Mouse (Mus musculus) lung, postnatal 0 days (tissue): Measurements from ENCODE around the gene Phb. TPM values are rescaled to one million over a fixed set of nuclear protein-coding genes. Genes with fewer than 3 reads are reported as not detected.

Source experiments
- ATAC-seq: fragments of 200-750 bp; cut with Nextera tagmentation; 2 replicates; pipeline ENCODE4 v1.8.0; 2017; ENCODE audit warnings: moderate library complexity
- DNase-seq: peaks from one replicate; pipeline ENCODE4 v3.0.0-alpha.2; 2016; ENCODE audit warnings: low spot score
- H3K27ac ChIP-seq: fragments of 300-500 bp; sonication (generic); 2 replicates; pipeline ENCODE4 v1.5.1; 2014; ENCODE audit warnings: antibody characterized with exemption, mild to moderate bottlenecking, low read length, mixed read lengths
- H3K27me3 ChIP-seq: fragments of 300-500 bp; sonication (generic); replicated peaks from 2 replicates; pipeline ENCODE4 v1.6.1; 2014; ENCODE audit warnings: low read length, mixed read lengths; ENCODE audit not compliant: insufficient read depth
- H3K36me3 ChIP-seq: fragments of 300-500 bp; sonication (generic); 2 replicates; pipeline ENCODE4 v1.6.1; 2014; ENCODE audit warnings: low read length, mixed read lengths; ENCODE audit not compliant: insufficient read depth
- H3K4me1 ChIP-seq: fragments of 300-500 bp; sonication (generic); 2 replicates; pipeline ENCODE4 v1.6.1; 2014; ENCODE audit warnings: antibody characterized with exemption, low read depth, low read length, mixed read lengths; ENCODE audit not compliant: insufficient read depth
- H3K4me2 ChIP-seq: fragments of 300-500 bp; sonication (generic); replicated peaks from 2 replicates; pipeline ENCODE4 v1.6.1; 2014; ENCODE audit warnings: low read depth, mild to moderate bottlenecking, low read length, moderate library complexity, mixed read lengths
- H3K4me3 ChIP-seq: fragments of 300-500 bp; sonication (generic); 2 replicates; pipeline ENCODE4 v1.5.1; 2014; ENCODE audit warnings: low read depth, low read length
- H3K9ac ChIP-seq: fragments of 300-500 bp; sonication (generic); replicated peaks from 2 replicates; pipeline ENCODE4 v1.6.1; 2014; ENCODE audit warnings: low read depth, mild to moderate bottlenecking
- H3K9me3 ChIP-seq: fragments of 300-500 bp; sonication (generic); 2 replicates; pipeline ENCODE4 v1.6.1; 2016; ENCODE audit warnings: low read length, mixed read lengths
- CTCF ChIP-seq: IDR thresholded peaks from 2 replicates; pipeline ENCODE4 v1.5.1; 2016; ENCODE audit warnings: antibody characterized with exemption, mild to moderate bottlenecking
- EP300 ChIP-seq: IDR thresholded peaks from 2 replicates; pipeline ENCODE4 v1.6.1; 2016; ENCODE audit warnings: antibody characterized with exemption, mild to moderate bottlenecking, control low read depth
- WGBS: fragments of 180-500 bp; shearing (Covaris S2); extraction: QIAGEN DNeasy Blood & Tissue Kit; methylation state at CpG from one replicate; pipeline ENCODE4 v1.1.7; 2014; 5-methylcytosine and 5-hydroxymethylcytosine counted together
- polyA plus RNA-seq: library from polyadenylated mRNA; unstranded; fragments of >200 nt; fragmentation: Nextera tagmentation; extraction: Ambion mirVana; gene quantifications from 2 replicates; pipeline ENCODE4 v1.2.1, GENCODE M21; 2015

Gene Phb
- polyA plus RNA-seq, 1 experiment from 2014 or later, result 94.7 TPM

DNA sequence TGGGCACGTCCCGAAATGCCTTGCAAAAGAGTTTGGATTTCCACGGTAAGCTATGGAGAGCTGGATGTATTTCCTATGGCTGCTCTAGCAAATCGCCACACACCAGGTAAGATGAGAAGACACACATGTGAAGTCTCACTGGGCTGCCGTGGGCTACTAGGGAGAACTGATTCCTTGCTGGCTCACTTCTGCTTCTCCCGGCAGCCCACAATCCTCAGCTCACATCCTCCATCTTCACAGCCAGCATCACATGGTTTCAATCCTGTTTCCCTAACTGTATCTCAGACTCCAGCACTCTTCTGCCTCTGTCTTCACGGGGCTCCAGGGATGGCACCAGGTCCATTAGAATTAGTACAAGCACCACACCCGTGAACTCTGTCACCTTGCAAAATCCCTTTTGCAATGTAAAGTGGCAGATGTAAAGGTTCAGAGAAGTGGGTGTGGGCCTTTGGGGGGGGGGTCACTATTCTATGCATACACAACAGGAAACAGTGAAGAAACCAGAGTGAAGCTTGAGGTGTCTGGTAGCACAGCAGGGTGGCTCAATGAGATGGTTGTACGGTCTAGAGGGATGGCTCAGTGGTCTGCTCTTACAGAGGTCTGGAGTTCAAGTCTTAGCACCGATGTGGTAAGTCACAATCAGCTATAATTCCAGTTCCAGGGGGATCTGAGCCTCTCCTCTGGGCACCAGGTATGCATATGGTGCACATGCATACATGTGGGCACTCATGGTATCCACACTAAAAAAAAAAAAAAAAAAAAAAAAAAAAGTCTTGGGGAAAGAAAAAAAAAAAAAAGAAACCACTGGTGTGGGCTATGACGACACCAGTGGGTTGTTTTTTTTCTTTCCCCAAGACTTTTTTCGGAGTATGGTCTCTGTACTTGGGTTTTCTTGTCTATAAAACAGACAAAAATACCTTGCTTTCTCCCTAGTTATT lies 37.5 kb downstream of the Phb start:
- ATAC-seq, result no peak
- 86% methylated on average over 12 of the region's 12 CpGs for WGBS
- H3K4me2 ChIP-seq, result no peak overlapping the region

DNA sequence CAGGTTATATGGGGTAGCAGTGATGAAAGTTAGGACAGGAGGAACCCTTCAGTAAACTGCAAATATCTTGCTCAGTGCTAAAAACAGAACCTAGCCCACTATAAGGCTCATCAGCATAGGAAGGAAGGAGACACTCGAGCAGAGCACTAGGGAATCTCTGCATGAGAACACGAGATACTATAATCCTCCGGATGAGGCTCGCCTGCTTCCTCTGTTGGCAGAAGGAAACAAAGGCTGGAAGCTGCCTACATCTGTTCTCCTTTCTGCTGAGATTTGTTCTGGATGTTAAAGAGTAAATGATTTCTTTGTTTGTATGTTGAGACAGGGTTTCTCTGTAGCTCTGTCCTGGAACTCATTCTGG lies 38.2 kb downstream of the Phb start:
- H3K9ac ChIP-seq, result no peak overlapping the region
- 65% methylated on average over 4 of the region's 4 CpGs for WGBS
- no peaks in the 10 kb centered on the region for H3K9me3 ChIP-seq
- no peak for ATAC-seq
- H3K27ac ChIP-seq, result no peak overlapping the region
- H3K4me1 ChIP-seq, result no peaks in the 10 kb centered on the region
- no peak overlapping the region for H3K4me2 ChIP-seq
- no peak overlapping the region for H3K4me3 ChIP-seq
- no peaks in the 10 kb centered on the region for H3K36me3 ChIP-seq
- no peaks in the 10 kb centered on the region for H3K27me3 ChIP-seq
- DNase-seq, result no peak
- TF ChIP-seq CTCF (no peak), EP300 (no peak)

More for the DNA sequence above, 37.5 kb downstream of the Phb start:
- Histone ChIP-seq H3K4me1 (no peaks in the 10 kb centered on the region), H3K27me3 (no peaks in the 10 kb centered on the region), H3K9me3 (no peaks in the 10 kb centered on the region), H3K36me3 (no peaks in the 10 kb centered on the region), H3K27ac (no peak overlapping the region), H3K9ac (no peak overlapping the region), H3K4me3 (no peak overlapping the region)
- no peak for DNase-seq
- TF ChIP-seq CTCF, result no peak
- no peak for TF ChIP-seq EP300

DNA sequence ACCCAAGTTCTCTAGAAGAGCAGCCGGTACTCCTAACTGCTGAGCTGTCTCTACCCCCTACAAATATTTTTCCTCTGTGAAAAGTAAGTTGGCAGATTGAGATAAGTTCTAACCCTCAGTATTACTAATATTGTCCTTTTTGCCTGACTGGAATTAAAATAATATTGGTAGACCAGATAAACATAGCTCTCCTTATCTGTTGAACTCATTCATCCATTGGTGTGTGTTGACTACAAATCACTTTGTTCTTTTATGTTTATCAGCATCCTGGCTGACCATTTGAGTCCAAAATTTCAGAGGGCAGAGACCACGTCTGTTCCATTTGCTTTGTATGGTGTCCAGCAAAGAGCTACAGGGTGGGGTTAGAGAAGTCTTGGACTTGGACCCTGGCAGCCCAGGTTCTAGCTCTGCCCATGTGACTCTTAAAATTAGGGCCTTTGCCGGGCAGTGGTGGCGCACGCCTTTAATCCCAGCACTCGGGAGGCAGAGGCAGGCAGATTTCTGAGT lies 42.8 kb downstream of the Phb start:
- Histone ChIP-seq H3K4me3 (no peak overlapping the region), H3K9ac (no peak overlapping the region), H3K36me3 (no peaks in the 10 kb centered on the region), H3K27ac (no peak overlapping the region), H3K27me3 (no peaks in the 10 kb centered on the region), H3K4me1 (peaks cover 9% of the 10 kb centered on the region; the same call in 1 of the 2 replicates), H3K9me3 (no peaks in the 10 kb centered on the region), H3K4me2 (no peak overlapping the region)
- DNase-seq, result no peak
- no peak for ATAC-seq
- 87% methylated on average over 6 of the region's 6 CpGs for WGBS
- no peak for TF ChIP-seq EP300
- TF ChIP-seq CTCF, result no peak

DNA sequence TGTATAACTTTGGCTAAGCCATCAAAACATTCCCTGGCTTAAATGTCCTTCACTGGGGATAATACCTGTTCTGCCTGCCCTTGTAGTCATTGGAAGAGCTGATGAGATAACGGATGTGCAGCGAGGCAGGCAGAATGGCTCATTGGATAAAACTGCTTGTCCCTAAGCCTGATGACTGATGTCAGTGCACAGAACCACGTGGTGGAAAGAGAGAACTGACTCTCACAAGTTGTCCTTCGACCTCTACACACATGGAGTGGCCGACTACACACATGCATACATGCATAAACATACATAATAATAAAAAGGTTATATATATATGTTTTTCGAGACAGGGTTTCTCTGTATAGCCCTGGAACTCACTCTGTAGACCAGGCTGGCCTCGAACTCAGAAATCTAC lies 43.7 kb downstream of the Phb start:
- no peaks in the 10 kb centered on the region for H3K36me3 ChIP-seq
- H3K4me3 ChIP-seq, result no peak overlapping the region
- ATAC-seq (no peak), DNase-seq (no peak)
- H3K9ac ChIP-seq, result no peak overlapping the region
- no peak overlapping the region for H3K4me2 ChIP-seq
- no peak overlapping the region for H3K27ac ChIP-seq
- TF ChIP-seq EP300 (no peak), CTCF (no peak)
- WGBS, result 83% methylated on average over 7 of the region's 7 CpGs
- H3K9me3 ChIP-seq, result no peaks in the 10 kb centered on the region
- no peaks in the 10 kb centered on the region for H3K27me3 ChIP-seq
- peaks cover 12% of the 10 kb centered on the region; the same call in 1 of the 2 replicates for H3K4me1 ChIP-seq

DNA sequence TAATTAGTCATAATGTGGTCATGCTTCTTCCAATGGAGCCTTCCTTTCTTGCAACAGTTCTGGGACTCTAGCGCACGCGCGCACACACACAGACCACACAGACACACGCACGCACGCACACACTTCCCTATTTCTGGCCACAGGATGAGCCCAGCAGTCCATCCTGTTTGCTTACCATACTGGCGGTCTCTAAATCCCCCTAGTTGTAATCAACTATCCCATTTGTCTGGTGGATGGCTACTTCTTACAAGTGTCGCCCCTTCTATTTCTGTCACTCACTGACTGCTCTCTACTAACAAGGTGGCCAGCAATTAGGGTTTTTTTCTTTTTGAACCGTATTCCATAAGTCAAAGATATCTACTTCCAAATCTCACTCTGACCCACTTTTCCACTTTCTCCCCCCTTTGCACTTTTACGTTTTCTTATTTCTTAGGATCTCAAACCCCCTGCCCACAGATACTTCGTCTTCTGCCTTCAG lies 45.4 kb downstream of the Phb start:
- Histone ChIP-seq H3K4me1 (peaks cover 12% of the 10 kb centered on the region; the same call in 1 of the 2 replicates), H3K4me2 (peak overlapping the region; percentile 91), H3K27ac (peak overlapping the region; percentile 98), H3K36me3 (no peaks in the 10 kb centered on the region), H3K9ac (peak overlapping the region; percentile 89), H3K27me3 (no peaks in the 10 kb centered on the region), H3K9me3 (no peaks in the 10 kb centered on the region), H3K4me3 (peak overlapping the region; percentile 84)
- TF ChIP-seq EP300, result no peak
- TF ChIP-seq CTCF, result no peak
- peak; percentile 22 for ATAC-seq
- peak; percentile 72 for DNase-seq
- 12% methylated on average over 12 of the region's 12 CpGs for WGBS

DNA sequence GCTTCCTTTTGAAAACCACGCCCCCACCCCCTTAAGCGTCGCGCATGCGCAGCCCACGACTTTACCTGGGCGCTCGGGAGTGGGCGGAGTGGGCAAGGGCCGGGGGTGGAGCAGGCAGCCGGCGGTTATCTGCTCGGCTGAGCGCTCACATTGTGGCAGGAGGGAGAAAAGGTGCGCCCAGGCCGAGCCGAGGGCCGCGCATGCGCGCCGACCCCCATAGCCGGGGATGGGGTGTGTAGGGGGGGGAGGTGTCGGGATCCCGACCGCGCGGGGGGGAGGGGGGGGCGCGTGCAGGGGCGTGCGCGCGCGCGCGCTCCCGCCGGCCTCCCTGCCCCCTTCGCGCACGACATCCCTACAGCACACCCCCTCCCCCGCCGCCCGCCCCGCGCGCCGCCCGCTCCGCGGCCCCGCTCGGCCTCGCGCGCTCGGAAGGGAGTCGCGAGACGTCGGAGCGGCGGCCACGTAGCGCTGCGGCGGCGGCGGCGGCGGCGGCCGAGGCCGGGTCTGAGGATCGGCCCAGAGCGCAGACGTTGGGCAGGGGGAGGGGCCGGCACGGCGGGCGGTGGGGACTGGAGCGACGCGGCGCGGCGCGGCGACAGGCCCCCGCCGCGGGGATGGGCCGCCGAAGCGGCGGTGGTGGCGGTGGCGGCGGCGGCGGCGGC lies 45.9 kb downstream of the Phb start, which contains the start of gene Zfp652:
Zfp652 (plus strand) TSS at position 111 of the 662 bp plus-strand sequence.
- peaks cover 12% of the 10 kb centered on the region; the same call in 1 of the 2 replicates for H3K4me1 ChIP-seq
- TF ChIP-seq CTCF (no peak), EP300 (no peak)
- 0% methylated on average over 18 of the region's 103 CpGs for WGBS
- H3K36me3 ChIP-seq, result no peaks in the 10 kb centered on the region
- peak within 1 kb of the TSS; percentile 89 for H3K9ac ChIP-seq
- peak within 1 kb of the TSS; percentile 84 for H3K4me3 ChIP-seq
- H3K27ac ChIP-seq, result peak within 1 kb of the TSS; percentile 98
- H3K4me2 ChIP-seq, result peak within 1 kb of the TSS; percentile 91
- DNase-seq (peak; percentile 96), ATAC-seq (peak; percentile 90)
- no peaks in the 10 kb centered on the region for H3K9me3 ChIP-seq
- no peaks in the 10 kb centered on the region for H3K27me3 ChIP-seq
